Mouse (Mus musculus) forebrain, postnatal 0 days (tissue): ENCODE data around the gene Nfatc3. TPM values are rescaled to one million over a fixed set of nuclear protein-coding genes. Genes with fewer than 3 reads are reported as not detected.

Experiments
- ATAC-seq: fragments of 200-750 bp; cut with Nextera tagmentation; 2 replicates; pipeline ENCODE4 v1.8.0; 2017; ENCODE audit warnings: mild to moderate bottlenecking, moderate library complexity
- DNase-seq: peaks from one replicate; pipeline ENCODE4 v3.0.0-alpha.2; 2015
- H3K27ac ChIP-seq: fragments of 300-500 bp; sonication (generic); 2 replicates; pipeline ENCODE4 v1.5.1; 2014; ENCODE audit warnings: low read depth, mild to moderate bottlenecking, antibody characterized with exemption, low read length, moderate library complexity, mixed read lengths
- H3K27me3 ChIP-seq: fragments of 300-500 bp; sonication (generic); 2 replicates; pipeline ENCODE4 v1.6.1; 2014; ENCODE audit warnings: mild to moderate bottlenecking, low read length, mixed read lengths; ENCODE audit not compliant: insufficient read depth
- H3K36me3 ChIP-seq: fragments of 300-500 bp; sonication (generic); 2 replicates; pipeline ENCODE4 v1.6.1; 2014; ENCODE audit warnings: mild to moderate bottlenecking, moderate library complexity; ENCODE audit not compliant: insufficient read depth
- H3K4me1 ChIP-seq: fragments of 300-500 bp; sonication (generic); 2 replicates; pipeline ENCODE4 v1.6.1; 2014; ENCODE audit warnings: antibody characterized with exemption; ENCODE audit not compliant: insufficient read depth
- H3K4me2 ChIP-seq: fragments of 300-500 bp; sonication (generic); 2 replicates; pipeline ENCODE4 v1.6.1; 2014; ENCODE audit warnings: low read depth, mild to moderate bottlenecking, moderate library complexity
- H3K4me3 ChIP-seq: fragments of 300-500 bp; sonication (generic); 2 replicates; pipeline ENCODE4 v1.5.1; 2014; ENCODE audit warnings: low read depth, low read length, mixed read lengths
- H3K9ac ChIP-seq: fragments of 300-500 bp; sonication (generic); 2 replicates; pipeline ENCODE4 v1.6.1; 2014; ENCODE audit warnings: mild to moderate bottlenecking
- H3K9me3 ChIP-seq: fragments of 300-500 bp; sonication (generic); 2 replicates; pipeline ENCODE4 v1.6.1; 2016; ENCODE audit warnings: low read length
- CTCF ChIP-seq: sonication (generic); IDR thresholded peaks from 2 replicates; pipeline ENCODE4 v1.5.1; 2016; ENCODE audit warnings: antibody characterized with exemption, control low read depth, low read depth
- WGBS: fragments of 180-500 bp; shearing (Covaris S2); extraction: QIAGEN DNeasy Blood & Tissue Kit; methylation state at CpG from one replicate; pipeline ENCODE4 v1.1.7; 2014; 5-methylcytosine and 5-hydroxymethylcytosine counted together
- polyA plus RNA-seq: library from polyadenylated mRNA; unstranded; fragments of >200 nt; fragmentation: Nextera tagmentation; extraction: Ambion mirVana; gene quantifications from 2 replicates; pipeline ENCODE4 v1.2.1, GENCODE M21; 2015
- total RNA-seq: library from RNA; depleted of rRNA; stranded (reverse); fragments of >200 nt; gene quantifications from 2 replicates; pipeline ENCODE4 v1.2.3, GENCODE M21; 2014

The Nfatc3 gene
- total and polyA plus RNA-seq, 2 experiments from 2014 or later, result 1.9 to 16.0 TPM

- DNase-seq, result peak; percentile 92
- ATAC-seq, result peak; percentile 94
- H3K9ac ChIP-seq, result peak within 1 kb of the TSS; percentile 87
- peaks cover 7% of the 10 kb centered on the region; the same call in 1 of the 2 replicates for H3K4me1 ChIP-seq
- H3K36me3 ChIP-seq, result peaks cover 11% of the 10 kb centered on the region
- peak; percentile 17; the same call in 1 of the 2 replicates for TF ChIP-seq CTCF
- peak within 1 kb of the TSS; percentile 87 for H3K4me2 ChIP-seq
- peak within 1 kb of the TSS; percentile 93 for H3K27ac ChIP-seq
- H3K9me3 ChIP-seq, result no peaks in the 10 kb centered on the region
- H3K4me3 ChIP-seq, result peak within 1 kb of the TSS; percentile 88
- under 1% methylated on average over 55 of the region's 59 CpGs for WGBS
- H3K27me3 ChIP-seq, result no peaks in the 10 kb centered on the region
Observed at GRCm38 (mm10) chr8:106168356-106169016, 109.8 kb downstream of the Nfatc3 start, which contains the start of gene Slc7a6. Slc7a6 (plus strand) TSS chr8:106168857.

GRCm38 (mm10) chr8:106169017-106169933, 110.6 kb downstream of the Nfatc3 start:
- TF ChIP-seq CTCF, result no peak
- peak overlapping the region; percentile 88 for H3K4me3 ChIP-seq
- peak overlapping the region; percentile 87 for H3K9ac ChIP-seq
- no peaks in the 10 kb centered on the region for H3K27me3 ChIP-seq
- DNase-seq (no peak), ATAC-seq (peak; percentile 83)
- peak overlapping the region; percentile 87 for H3K4me2 ChIP-seq
- H3K27ac ChIP-seq, result peak overlapping the region; percentile 93
- peaks cover 7% of the 10 kb centered on the region; the same call in 1 of the 2 replicates for H3K4me1 ChIP-seq
- WGBS, result 2% methylated on average over 54 of the region's 54 CpGs
- no peaks in the 10 kb centered on the region for H3K9me3 ChIP-seq
- H3K36me3 ChIP-seq, result peaks cover 4% of the 10 kb centered on the region

- Histone ChIP-seq H3K4me2 (peak overlapping the region; percentile 87), H3K4me1 (peaks cover 7% of the 10 kb centered on the region; the same call in 1 of the 2 replicates), H3K36me3 (no peaks in the 10 kb centered on the region), H3K4me3 (peak overlapping the region; percentile 88), H3K27ac (no peak overlapping the region), H3K27me3 (no peaks in the 10 kb centered on the region), H3K9me3 (no peaks in the 10 kb centered on the region), H3K9ac (peak overlapping the region; percentile 87)
- whole genome bisulfite sequencing, result 28% methylated on average over 6 of the region's 6 CpGs
- peak; percentile 18 for DNase-seq
- no peak for ATAC-seq
- peak; percentile 35 for TF ChIP-seq CTCF
Observed at GRCm38 (mm10) chr8:106169934-106170480, 111.4 kb downstream of the Nfatc3 start.

GRCm38 (mm10) chr8:106173566-106173965, 114.9 kb downstream of the Nfatc3 start:
- H3K9me3 ChIP-seq, result no peaks in the 10 kb centered on the region
- no peaks in the 10 kb centered on the region for H3K27me3 ChIP-seq
- no peak overlapping the region for H3K9ac ChIP-seq
- H3K4me1 ChIP-seq, result peaks cover 7% of the 10 kb centered on the region; the same call in 1 of the 2 replicates
- H3K27ac ChIP-seq, result no peak overlapping the region
- 94% methylated on average over 3 of the region's 3 CpGs for WGBS
- H3K4me3 ChIP-seq, result no peak overlapping the region
- TF ChIP-seq CTCF, result no peak
- ATAC-seq (no peak), DNase-seq (no peak)
- no peak overlapping the region for H3K4me2 ChIP-seq
- H3K36me3 ChIP-seq, result no peaks in the 10 kb centered on the region

GRCm38 (mm10) chr8:106176891-106177290, 118.3 kb downstream of the Nfatc3 start:
- no peak overlapping the region for H3K9ac ChIP-seq
- no peak overlapping the region for H3K27ac ChIP-seq
- H3K27me3 ChIP-seq, result no peaks in the 10 kb centered on the region
- TF ChIP-seq CTCF, result no peak
- peaks cover 11% of the 10 kb centered on the region for H3K36me3 ChIP-seq
- 2% methylated on average over 1 of the region's 1 CpGs for WGBS
- no peak overlapping the region for H3K4me2 ChIP-seq
- ATAC-seq (no peak), DNase-seq (no peak)
- H3K4me3 ChIP-seq, result no peak overlapping the region
- H3K9me3 ChIP-seq, result no peaks in the 10 kb centered on the region
- H3K4me1 ChIP-seq, result no peaks in the 10 kb centered on the region

- H3K36me3 ChIP-seq, result peaks cover 14% of the 10 kb centered on the region
- no peaks in the 10 kb centered on the region for H3K9me3 ChIP-seq
- no peak overlapping the region for H3K4me2 ChIP-seq
- no peak overlapping the region for H3K9ac ChIP-seq
- H3K4me1 ChIP-seq, result no peaks in the 10 kb centered on the region
- no peak overlapping the region for H3K4me3 ChIP-seq
- no peak overlapping the region for H3K27ac ChIP-seq
- WGBS, result 81% methylated on average over 1 of the region's 1 CpGs
- no peak for TF ChIP-seq CTCF
- H3K27me3 ChIP-seq, result no peaks in the 10 kb centered on the region
- DNase-seq (no peak), ATAC-seq (no peak)
Observed at GRCm38 (mm10) chr8:106177594-106177993, 119.0 kb downstream of the Nfatc3 start.
